Mouse (Mus musculus) granulocyte monocyte progenitor cell, adult 5-6 weeks (primary cell): ENCODE measurements around the gene Ccdc88c. TPM values are rescaled to one million over a fixed set of nuclear protein-coding genes. Genes with fewer than 3 reads are reported as not detected.

Source experiments
- ATAC-seq: replicated peaks from 2 replicates; pipeline ENCODE4 v1.8.0; 2016; ENCODE audit warnings: mild to moderate bottlenecking, moderate TSS enrichment, inconsistent platforms; ENCODE audit not compliant: poor library complexity, severe bottlenecking
- total RNA-seq, 2 experiments: library from RNA; stranded (forward) in 1 of 2; stranded (reverse) in 1 of 2; fragments of 200-712, 200-1000 nt in 1 of 2; fragments of >200 nt in 1 of 2; fragmentation: Nextera tagmentation in 1 of 2; gene quantifications; 2 replicates each; pipeline ENCODE4 v1.2.3; 2014 to 2017

The Ccdc88c gene
- total RNA-seq, 2 experiments from 2014 or later, result 70.3 to 92.0 TPM

- no peak for ATAC-seq
Observed at GRCm38 (mm10) chr12:100980551-100981008, 48.3 kb downstream of the Ccdc88c start.

DNA sequence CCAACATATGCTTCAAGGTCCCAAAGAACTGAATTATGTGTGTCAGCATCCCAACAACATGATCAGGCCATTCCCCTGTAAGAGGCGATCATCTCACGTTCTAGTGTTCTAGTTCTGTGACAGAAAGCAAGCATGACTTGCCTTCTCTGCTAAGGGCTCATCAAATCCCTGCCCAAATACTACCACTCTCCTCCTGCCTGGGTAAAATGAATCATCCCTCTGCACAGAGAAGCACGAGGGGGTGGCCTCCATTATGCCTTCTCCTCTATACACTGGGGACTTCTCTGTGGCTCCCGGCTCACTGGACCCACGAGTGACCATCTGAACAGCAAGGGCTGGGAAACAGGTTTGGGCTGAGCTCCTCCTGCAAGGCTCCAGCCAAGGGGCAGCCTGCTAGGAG, 49.2 kb downstream of the Ccdc88c start:
- ATAC-seq, result no peak

DNA sequence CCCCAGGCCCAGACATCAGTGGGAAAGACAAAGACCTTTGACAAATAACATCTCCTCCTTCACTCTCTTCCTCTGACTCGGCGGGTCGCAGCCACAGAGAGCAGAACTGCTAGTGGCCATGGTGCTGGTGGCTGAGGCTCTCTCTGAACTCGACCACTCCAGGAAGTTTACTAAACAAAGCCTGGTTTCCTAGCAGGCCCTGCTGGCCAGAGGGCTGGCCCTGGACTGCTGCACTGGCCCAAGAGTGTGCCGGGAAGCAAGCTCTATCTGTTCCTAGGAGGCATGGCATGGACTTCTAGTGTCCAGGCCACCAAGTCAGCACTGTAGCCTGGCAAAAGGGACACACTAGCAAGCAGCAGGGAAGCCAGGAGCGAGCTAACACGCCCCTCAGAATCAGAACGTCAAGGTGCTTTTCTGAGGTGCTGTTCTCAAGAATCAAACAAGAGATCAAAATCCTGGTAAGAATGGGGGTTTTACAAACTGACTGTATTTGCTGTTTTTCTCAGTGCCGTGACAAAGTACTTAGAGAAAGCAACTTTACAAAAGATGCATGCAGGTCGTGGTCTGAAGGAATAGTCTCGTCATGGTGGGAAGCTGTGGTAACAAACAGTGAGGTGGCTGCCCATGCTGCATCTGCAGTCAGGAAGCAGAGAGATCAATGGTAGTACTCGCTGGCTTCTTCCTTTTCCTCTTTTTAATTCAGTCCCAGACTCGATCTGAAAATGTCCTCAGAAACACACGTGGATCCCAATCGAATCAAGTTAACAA, 50.7 kb downstream of the Ccdc88c start:
- peak; percentile 72 for ATAC-seq

- ATAC-seq, result no peak
Observed at GRCm38 (mm10) chr12:100977551-100977950, 51.3 kb downstream of the Ccdc88c start.

GRCm38 (mm10) chr12:100969808-100970207, 59.0 kb downstream of the Ccdc88c start:
- ATAC-seq, result no peak

GRCm38 (mm10) chr12:100967383-100967782, 61.5 kb downstream of the Ccdc88c start:
- peak; percentile 74 for ATAC-seq

DNA sequence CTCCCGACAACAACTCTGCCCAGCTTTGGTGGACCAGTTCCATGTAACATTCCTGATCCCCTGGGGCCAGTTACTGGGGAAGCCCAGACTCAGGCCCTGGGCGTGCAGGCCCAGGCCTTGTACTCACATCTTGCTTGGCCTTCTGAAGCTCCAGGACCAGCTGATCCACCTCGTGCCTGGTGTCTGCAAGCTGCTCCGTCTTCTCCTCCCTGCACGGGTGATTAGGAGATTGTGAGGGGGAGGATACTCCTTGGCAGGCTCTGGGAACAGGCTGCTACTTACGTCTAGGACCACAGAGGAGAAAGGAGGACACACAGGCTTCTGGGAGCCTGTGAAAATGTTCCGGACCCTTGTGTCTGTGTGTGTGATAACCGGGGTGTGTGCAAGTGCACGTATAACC, 62.6 kb downstream of the Ccdc88c start:
- ATAC-seq, result no peak

DNA sequence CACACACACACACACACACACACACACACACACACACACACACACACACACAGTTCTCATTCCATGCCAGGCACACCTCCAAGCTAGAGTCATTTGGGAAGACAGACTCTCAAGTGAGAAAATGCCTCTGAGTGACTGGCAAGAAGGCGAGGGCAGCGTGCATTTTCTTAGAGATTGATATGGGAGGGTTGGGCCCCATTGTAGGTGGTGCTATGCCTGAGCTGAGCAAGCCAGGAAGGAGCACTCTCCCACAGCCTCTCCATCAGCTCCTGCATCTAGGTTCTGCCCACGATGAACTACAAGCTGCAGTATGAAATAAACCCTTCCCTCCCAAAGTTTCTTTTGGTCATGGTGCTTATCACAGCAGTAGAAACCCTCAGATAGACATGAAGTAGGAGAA, 63.6 kb downstream of the Ccdc88c start:
- ATAC-seq, result no peak

DNA sequence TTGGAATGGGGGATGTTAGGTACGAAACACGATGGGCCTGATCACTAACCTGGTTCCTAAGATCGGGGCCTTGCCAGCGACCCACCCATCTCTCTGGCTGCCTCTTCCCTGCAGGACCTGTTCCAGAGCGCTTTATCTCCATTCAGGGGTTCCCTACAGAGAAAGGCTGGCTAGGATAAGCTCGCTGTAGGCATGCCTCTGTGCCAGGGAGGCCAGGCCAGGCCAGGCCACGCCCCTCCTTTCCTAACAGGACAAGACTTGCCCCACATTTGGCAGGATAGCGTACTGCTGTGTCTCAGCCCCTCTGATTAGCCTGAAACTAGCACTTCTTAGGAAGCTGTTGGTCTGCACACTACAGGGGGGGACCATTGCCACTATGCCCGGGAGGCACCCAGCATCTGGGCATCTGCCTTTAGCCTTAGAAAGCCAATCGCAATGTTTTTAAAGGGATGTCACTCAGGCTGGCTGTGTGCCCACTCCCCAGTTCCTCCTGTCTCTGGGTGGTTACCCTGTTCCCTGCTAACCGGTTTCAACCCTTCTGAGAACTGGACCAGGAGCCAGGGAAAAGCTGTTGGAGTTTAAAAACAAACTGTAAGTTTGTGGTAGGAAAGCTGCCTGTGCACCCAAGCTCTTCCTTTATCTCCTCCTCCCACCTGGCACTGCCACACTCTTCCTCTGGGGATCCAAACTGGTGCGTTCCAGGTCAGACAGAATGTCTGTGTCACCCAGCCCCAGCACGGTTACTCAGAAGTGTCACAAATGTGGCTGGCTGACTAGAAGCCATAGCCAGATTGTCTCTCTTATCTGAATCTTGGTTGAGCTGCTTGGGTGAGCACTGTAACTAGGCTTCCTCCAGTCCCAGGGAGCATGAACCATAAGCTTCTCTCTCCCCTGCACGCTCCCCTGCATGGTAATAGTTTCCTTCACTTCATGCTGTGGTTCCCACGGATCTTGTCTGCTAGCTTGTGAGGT, 69.9 kb downstream of the Ccdc88c start:
- peak; percentile 57 for ATAC-seq

GRCm38 (mm10) chr12:100958006-100958405, 70.8 kb downstream of the Ccdc88c start:
- ATAC-seq, result peak; percentile 76

- ATAC-seq, result no peak
Observed at GRCm38 (mm10) chr12:100957257-100957656, 71.6 kb downstream of the Ccdc88c start.

- no peak for ATAC-seq
Observed at GRCm38 (mm10) chr12:100956825-100957224, 72.0 kb downstream of the Ccdc88c start.

DNA sequence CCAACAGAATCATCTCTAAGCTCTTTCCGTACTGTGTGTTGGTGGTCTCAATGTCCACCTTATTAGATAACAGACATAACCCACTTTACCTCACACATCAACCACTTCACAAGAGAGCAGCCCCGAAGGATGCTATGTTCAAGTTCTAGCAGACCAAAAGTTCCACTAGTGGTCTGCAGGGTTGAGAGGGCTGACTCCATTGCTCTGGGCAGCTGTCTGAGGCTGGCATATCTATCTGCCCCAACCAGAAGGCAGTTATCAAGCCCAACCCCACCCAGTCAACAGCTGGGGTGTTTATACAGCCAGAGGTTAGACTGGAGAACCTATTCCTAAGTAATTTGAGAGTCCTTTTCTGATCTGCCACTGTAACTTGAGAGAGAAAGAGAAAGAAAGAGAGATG, 72.8 kb downstream of the Ccdc88c start:
- ATAC-seq, result no peak

GRCm38 (mm10) chr12:100953926-100954325, 74.9 kb downstream of the Ccdc88c start:
- no peak for ATAC-seq

DNA sequence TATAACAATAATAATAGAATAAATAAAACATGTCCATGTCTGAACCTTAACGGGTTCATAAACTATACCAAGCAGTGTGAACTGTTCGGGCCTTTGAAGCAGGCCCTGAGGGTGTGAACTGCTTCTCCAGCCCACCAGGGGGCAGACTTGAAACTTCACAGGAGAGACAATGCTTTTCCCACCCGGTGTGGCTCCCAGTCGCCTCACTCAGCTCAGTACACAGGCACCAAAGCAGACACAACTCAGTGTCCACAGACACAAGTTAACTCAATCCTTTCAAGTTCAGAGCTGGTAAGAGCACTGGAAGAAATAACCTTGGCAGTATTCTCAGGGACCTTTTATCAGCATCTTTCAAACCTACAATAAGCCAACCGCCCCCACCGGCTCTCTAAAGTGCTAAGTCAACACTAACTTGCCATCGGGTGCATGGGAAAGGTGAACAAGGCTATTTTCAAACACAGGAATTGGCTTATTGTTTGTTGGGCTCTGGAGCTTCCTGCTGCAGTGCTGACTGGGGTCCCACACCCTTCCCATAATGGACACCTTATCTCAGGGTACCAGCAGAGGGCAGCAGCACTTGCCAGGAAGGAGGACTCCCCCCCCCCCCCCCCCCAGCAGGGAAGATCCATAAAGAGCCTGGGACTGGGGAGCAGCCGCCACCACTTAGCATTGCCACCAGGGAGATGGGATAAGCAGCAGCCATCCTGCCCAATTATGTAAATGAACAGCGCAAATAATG, 76.5 kb downstream of the Ccdc88c start:
- ATAC-seq, result peak; percentile 86

DNA sequence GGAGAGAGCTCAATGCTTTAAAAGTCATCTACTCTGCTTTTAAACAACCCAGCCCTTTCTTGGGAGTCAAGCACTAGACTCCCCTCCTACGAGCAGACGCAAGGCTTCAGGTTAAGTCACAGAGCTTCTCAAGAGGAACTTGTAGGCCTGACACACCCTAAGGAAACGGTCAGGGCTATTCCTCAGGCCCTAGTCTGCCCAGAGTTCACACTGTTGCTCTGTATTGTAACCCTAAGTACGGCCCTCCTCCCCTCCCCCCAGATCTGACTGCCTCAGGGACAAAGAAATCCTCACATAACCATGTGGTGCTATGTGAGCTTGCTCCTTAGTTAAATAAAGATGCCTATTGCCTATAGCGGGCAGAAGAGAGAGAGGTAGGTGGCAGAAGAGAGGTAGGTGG, 79.7 kb downstream of the Ccdc88c start:
- no peak for ATAC-seq

DNA sequence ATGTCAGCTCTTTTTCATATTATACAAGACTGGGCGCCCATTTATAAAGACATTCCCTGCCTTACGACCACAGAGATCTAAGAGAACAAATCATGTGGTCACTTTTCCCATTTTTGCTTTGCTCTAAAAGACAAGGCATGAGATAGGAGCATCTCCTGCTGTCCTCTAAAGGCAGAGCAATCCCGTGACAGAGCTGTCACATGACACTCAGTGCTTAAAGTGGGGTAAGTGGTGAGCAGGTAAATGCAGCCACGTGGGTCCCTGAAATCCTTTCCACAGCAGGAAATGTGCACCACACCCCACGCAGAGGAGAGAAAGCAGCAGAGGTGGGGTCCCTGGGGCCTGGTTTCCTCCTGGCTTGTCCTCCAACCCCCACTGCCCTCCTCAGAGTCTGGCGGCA, 80.8 kb downstream of the Ccdc88c start:
- no peak for ATAC-seq

- ATAC-seq, result no peak
Observed at GRCm38 (mm10) chr12:100945948-100946347, 82.9 kb downstream of the Ccdc88c start.

DNA sequence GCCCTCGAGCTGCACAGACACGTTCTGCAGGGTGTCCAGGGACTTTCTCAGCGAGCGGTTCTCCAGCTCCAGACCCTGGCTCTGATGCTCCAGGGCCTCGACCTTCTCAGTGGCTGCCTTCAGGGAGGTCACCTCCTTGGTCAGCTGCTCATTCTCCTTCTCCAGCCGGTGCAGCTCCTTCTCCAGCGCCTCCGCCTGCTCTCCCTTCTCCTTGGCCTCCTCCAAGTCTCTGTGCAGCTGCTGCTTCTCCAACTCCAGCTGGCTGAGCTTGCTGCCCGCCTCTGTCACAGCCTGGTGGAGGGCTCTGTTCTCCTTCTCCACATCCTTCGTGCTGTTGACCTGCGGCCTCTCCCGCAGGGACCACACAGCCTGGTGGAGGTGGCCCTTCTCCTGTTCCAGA, 83.4 kb downstream of the Ccdc88c start:
- no peak for ATAC-seq

DNA sequence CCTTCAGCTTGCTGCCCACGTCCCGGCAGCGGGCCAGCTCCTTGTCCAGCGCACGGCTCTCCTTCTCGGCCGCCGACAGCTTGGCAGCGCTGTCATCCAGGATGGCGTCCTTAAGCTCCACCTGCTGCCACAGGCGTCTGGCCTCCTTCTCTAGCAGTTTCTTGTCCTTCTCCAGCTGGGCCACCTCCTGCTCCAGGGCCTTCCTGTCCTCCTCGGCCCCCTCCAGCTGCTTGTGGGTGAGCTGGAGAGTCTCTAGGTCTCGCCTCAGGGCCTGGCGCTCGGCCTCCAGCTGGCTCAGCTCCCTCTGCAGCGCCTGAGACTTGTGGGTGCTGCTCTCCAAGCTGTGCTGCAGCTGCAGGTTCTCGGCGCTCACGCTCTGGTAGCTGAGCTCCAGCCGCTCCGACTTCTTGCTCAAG, 83.9 kb downstream of the Ccdc88c start:
- no peak for ATAC-seq

GRCm38 (mm10) chr12:100943146-100943545, 85.7 kb downstream of the Ccdc88c start:
- ATAC-seq, result no peak
